14 mouse cellular contexts compared by ENCODE assay signal in the genomic region with DNA sequence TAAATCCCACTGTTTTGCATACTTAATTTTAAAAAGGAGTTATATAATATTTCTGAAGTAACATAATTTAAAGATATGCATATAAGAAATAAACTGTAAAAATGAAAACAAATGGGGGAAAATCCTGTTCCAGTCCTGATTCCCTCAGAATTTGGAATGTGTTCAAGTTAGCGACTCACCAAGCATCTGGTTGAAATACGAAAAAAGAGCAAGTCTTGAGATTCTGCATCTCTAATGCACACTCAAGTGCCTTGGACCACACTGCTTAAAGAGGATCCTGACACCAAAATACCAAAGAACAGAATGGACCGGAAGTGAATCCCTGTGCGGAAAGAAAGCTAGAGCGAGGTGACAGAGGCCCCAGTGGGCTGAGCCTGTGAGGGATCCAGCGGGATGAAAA. TPM values are rescaled to one million over a fixed set of nuclear protein-coding genes. Genes with fewer than 3 reads are reported as not detected.
DNase-seq lines count a peak whose midpoint lies in the region; ATAC-seq and TF ChIP-seq lines count a peak whose summit lies in the region.
"Had no signal": no experiment of that assay in that cellular context is flagged by ENCODE, and none has a peak within 500 bp of the region (broad histone marks: within the 10 kb centered on the region; RNA-seq: fewer than 3 reads in every experiment).

No protein-coding gene starts in this region.

- DNase-seq in heart, postnatal 0 days (ENCODE audit: low spot score): no peak
- no peak for DNase-seq in heart, postnatal 14 days
- DNase-seq in midbrain, embryonic 10.5 days (ENCODE audit: low spot score): no peak
- DNase-seq in midbrain, embryonic 14.5 days: no peak
- DNase-seq in limb, embryonic 10.5 days (ENCODE audit: low spot score): peak; percentile 22
- DNase-seq in testis, postnatal 10 days (ENCODE audit: low spot score): no peak
- DNase-seq in c-Kit-positive CD71-positive TER-119-positive erythroid progenitor cells, embryonic 14.5 days (ENCODE audit: low spot score): no peak
- DNase-seq: adrenal gland, adult 8-10 months; cerebellum, adult 18-20 months; gastrocnemius, adult 2 months; kidney, adult 8-10 months had no signal

- H3K9me3 ChIP-seq in heart, postnatal 0 days (replicated peaks; ENCODE audit: control insufficient read depth, low read length): no peaks in the 10 kb centered on the region
- H3K9me3 ChIP-seq in midbrain, embryonic 10.5 days (replicated peaks): no peaks in the 10 kb centered on the region
- no peaks in the 10 kb centered on the region for H3K9me3 ChIP-seq in midbrain, embryonic 14.5 days (ENCODE audit: control insufficient read depth, low read length)
- no peaks in the 10 kb centered on the region for H3K9me3 ChIP-seq in embryonic facial prominence, embryonic 13.5 days
- no peaks in the 10 kb centered on the region for H3K9me3 ChIP-seq in limb, embryonic 10.5 days (replicated peaks)
- H3K9me3 ChIP-seq: heart, embryonic 15.5 days; liver, embryonic 15.5 days had no signal

- intact Hi-C loops in heart, postnatal 14 days (cut with DNase I): loop anchor here (10.0 kb wide), 1 partner anchor 234 kb away; no protein-coding TSS in a partner anchor

- H3K4me2 ChIP-seq in heart, postnatal 0 days (ENCODE audit: low read depth, low read length): no peak overlapping the region
- H3K4me2 ChIP-seq in midbrain, embryonic 14.5 days (ENCODE audit: low read length): no peak overlapping the region
- peak overlapping the region; percentile 9; the same call in 1 of the 2 replicates for H3K4me2 ChIP-seq in embryonic facial prominence, embryonic 13.5 days
- H3K4me2 ChIP-seq: heart, embryonic 15.5 days; liver, embryonic 15.5 days had no signal

- no peak overlapping the region for H3K4me3 ChIP-seq in heart, postnatal 0 days (ENCODE audit: low read depth, low read length)
- H3K4me3 ChIP-seq in midbrain, embryonic 10.5 days: no peak overlapping the region
- H3K4me3 ChIP-seq in midbrain, embryonic 14.5 days (replicated peaks; ENCODE audit: low read depth, low read length): no peak overlapping the region
- H3K4me3 ChIP-seq in embryonic facial prominence, embryonic 13.5 days: no peak overlapping the region
- no peak overlapping the region for H3K4me3 ChIP-seq in limb, embryonic 10.5 days
- H3K4me3 ChIP-seq: gastrocnemius, adult 2 months; heart, embryonic 15.5 days; liver, embryonic 15.5 days had no signal

- no peak for TF ChIP-seq EP300 in heart, postnatal 0 days (IDR thresholded peaks at IDR 0.05; ENCODE audit: low read depth)

- peaks cover 8% of the 10 kb centered on the region for H3K4me1 ChIP-seq in heart, postnatal 0 days (ENCODE audit: control insufficient read depth, insufficient read depth)
- H3K4me1 ChIP-seq in midbrain, embryonic 10.5 days: peaks cover 50% of the 10 kb centered on the region
- H3K4me1 ChIP-seq in midbrain, embryonic 14.5 days (ENCODE audit: control insufficient read depth, insufficient read depth, low read length): peaks cover 19% of the 10 kb centered on the region
- H3K4me1 ChIP-seq in embryonic facial prominence, embryonic 13.5 days: peaks cover 32% of the 10 kb centered on the region
- H3K4me1 ChIP-seq in limb, embryonic 10.5 days: peaks cover 23% of the 10 kb centered on the region
- H3K4me1 ChIP-seq: liver, embryonic 15.5 days had no signal

- no peaks in the 10 kb centered on the region for H3K36me3 ChIP-seq in heart, postnatal 0 days (replicated peaks; ENCODE audit: control insufficient read depth, insufficient read depth, low read length)
- H3K36me3 ChIP-seq in midbrain, embryonic 10.5 days: no peaks in the 10 kb centered on the region
- H3K36me3 ChIP-seq in midbrain, embryonic 14.5 days (ENCODE audit: control insufficient read depth, insufficient read depth, low read length): no peaks in the 10 kb centered on the region
- H3K36me3 ChIP-seq in embryonic facial prominence, embryonic 13.5 days: no peaks in the 10 kb centered on the region
- no peaks in the 10 kb centered on the region for H3K36me3 ChIP-seq in limb, embryonic 10.5 days
- H3K36me3 ChIP-seq: heart, embryonic 15.5 days; liver, embryonic 15.5 days had no signal

- ATAC-seq in heart, postnatal 0 days (ENCODE audit: insufficient read depth, low read depth): no peak
- no peak for ATAC-seq in midbrain, embryonic 14.5 days (ENCODE audit: low FRiP score, low TSS enrichment)
- no peak for ATAC-seq in embryonic facial prominence, embryonic 13.5 days (ENCODE audit: insufficient number of reproducible peaks, insufficient read depth, low FRiP score, low TSS enrichment, low read depth)

- H3K9ac ChIP-seq in heart, postnatal 0 days (replicated peaks; ENCODE audit: low read depth, low read length): no peak overlapping the region
- no peak overlapping the region for H3K9ac ChIP-seq in midbrain, embryonic 14.5 days (replicated peaks; ENCODE audit: low read length)
- H3K9ac ChIP-seq in embryonic facial prominence, embryonic 13.5 days: no peak overlapping the region
- H3K9ac ChIP-seq: heart, embryonic 15.5 days; liver, embryonic 15.5 days had no signal

- 0 out of 2 replicates have a peak overlapping the region, but pooled peaks have one; percentile 11 for H3K27ac ChIP-seq in heart, postnatal 0 days (ENCODE audit: low read depth)
- peak overlapping the region; percentile 38; the same call in 1 of the 2 replicates for H3K27ac ChIP-seq in midbrain, embryonic 10.5 days (replicated peaks)
- no peak overlapping the region for H3K27ac ChIP-seq in midbrain, embryonic 14.5 days (replicated peaks; ENCODE audit: low read depth, low read length)
- peak overlapping the region; percentile 77 for H3K27ac ChIP-seq in embryonic facial prominence, embryonic 13.5 days
- no peak overlapping the region for H3K27ac ChIP-seq in limb, embryonic 10.5 days
- H3K27ac ChIP-seq: gastrocnemius, adult 2 months; heart, embryonic 15.5 days; liver, embryonic 15.5 days had no signal

- H3K27me3 ChIP-seq in heart, postnatal 0 days (ENCODE audit: control insufficient read depth, insufficient read depth, low read length): no peaks in the 10 kb centered on the region
- no peaks in the 10 kb centered on the region; the same call in 1 of the 2 replicates for H3K27me3 ChIP-seq in midbrain, embryonic 10.5 days (ENCODE audit: low read depth, poor library complexity, severe bottlenecking)
- no peaks in the 10 kb centered on the region for H3K27me3 ChIP-seq in midbrain, embryonic 14.5 days (ENCODE audit: control insufficient read depth, insufficient read depth, low read length)
- H3K27me3 ChIP-seq in embryonic facial prominence, embryonic 13.5 days: no peaks in the 10 kb centered on the region
- no peaks in the 10 kb centered on the region for H3K27me3 ChIP-seq in limb, embryonic 10.5 days (ENCODE audit: low read depth, poor library complexity, severe bottlenecking)
- H3K27me3 ChIP-seq: heart, embryonic 15.5 days had no signal

- WGBS in heart, postnatal 0 days: 62% methylated on average over 6 of the region's 6 CpGs
- 44% methylated on average over 6 of the region's 6 CpGs for WGBS in midbrain, embryonic 10.5 days
- 47% methylated on average over 6 of the region's 6 CpGs for WGBS in midbrain, embryonic 14.5 days
- WGBS in embryonic facial prominence, embryonic 13.5 days: 42% methylated on average over 6 of the region's 6 CpGs
- WGBS in limb, embryonic 10.5 days: 70% methylated on average over 6 of the region's 6 CpGs

- TF ChIP-seq CTCF in heart, postnatal 0 days (IDR thresholded peaks at IDR 0.05; ENCODE audit: low read depth): no peak

RNA-seq across cellular contexts. Expression of a gene that starts 30.0 kb away (rescaled TPM):
- total RNA-seq in heart, postnatal 0 days (2014; rRNA removed; ENCODE audit: low replicate concordance): 1.9 and 3.5 TPM in 2 replicates
- 1.3 and 1.4 TPM in 2 replicates for polyA plus RNA-seq in heart, postnatal 0 days (2015; fragmentation: Nextera tagmentation; extraction: Ambion mirVana)
- total RNA-seq in heart, postnatal 14 days (2021): 1 to 10 TPM; 1.1 to 1.8 TPM
- polyA plus RNA-seq in midbrain, embryonic 10.5 days (2016; fragmentation: Nextera tagmentation; extraction: Ambion mirVana): 21.7 and 40.0 TPM in 2 replicates
- polyA plus RNA-seq in midbrain, embryonic 14.5 days (2014; fragmentation: Nextera tagmentation; extraction: Ambion mirVana): 149 and 156 TPM in 2 replicates
- polyA plus RNA-seq in embryonic facial prominence, embryonic 13.5 days (2015; fragmentation: Nextera tagmentation; extraction: Ambion mirVana): 16.5 and 25.2 TPM in 2 replicates
- 1.3 and 2.9 TPM in 2 replicates for polyA plus RNA-seq in limb, embryonic 10.5 days (2016; fragmentation: Nextera tagmentation; extraction: Ambion mirVana)

Comparison
In these comparisons a context has a peak if more than half of its experiments do, and no peak if none do; other contexts are left out.
1. H3K27ac ChIP-seq: peak in heart, postnatal 0 days (single experiment), midbrain, embryonic 10.5 days (single experiment) and embryonic facial prominence, embryonic 13.5 days (single experiment); none in midbrain, embryonic 14.5 days (single experiment) and limb, embryonic 10.5 days (single experiment).